Mouse (Mus musculus) CD4-positive naive resting alpha-beta T cell, adult 57 days (primary cell): ENCODE measurements around the gene Tmem150c. TPM values are rescaled to one million over a fixed set of nuclear protein-coding genes. Genes with fewer than 3 reads are reported as not detected.

Experiments
- total RNA-seq: library from RNA; stranded (reverse); gene quantifications from one replicate; pipeline ENCODE4 v1.2.4, GENCODE M21; 2023

The Tmem150c gene
- not detected for total RNA-seq

DNA sequence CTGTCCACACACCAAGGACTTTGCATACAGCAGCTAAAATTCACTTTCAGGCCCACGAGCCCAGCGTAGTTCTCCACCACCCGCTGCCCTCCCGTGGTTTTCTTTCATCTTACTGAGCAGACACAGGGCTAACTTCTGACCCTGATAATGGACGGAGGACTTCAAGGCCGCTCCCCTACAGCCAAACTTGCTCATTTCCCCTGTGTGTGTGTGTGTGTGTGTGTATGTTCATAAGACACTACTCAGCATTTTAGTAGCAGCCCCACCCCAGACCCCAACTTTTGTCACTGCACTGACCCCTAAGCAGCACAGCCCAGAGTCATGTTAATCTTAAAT lies at the start of gene Tmem150c:
TSS of gene Tmem150c (minus strand) at position 171 of the 336 bp plus-strand sequence.

DNA sequence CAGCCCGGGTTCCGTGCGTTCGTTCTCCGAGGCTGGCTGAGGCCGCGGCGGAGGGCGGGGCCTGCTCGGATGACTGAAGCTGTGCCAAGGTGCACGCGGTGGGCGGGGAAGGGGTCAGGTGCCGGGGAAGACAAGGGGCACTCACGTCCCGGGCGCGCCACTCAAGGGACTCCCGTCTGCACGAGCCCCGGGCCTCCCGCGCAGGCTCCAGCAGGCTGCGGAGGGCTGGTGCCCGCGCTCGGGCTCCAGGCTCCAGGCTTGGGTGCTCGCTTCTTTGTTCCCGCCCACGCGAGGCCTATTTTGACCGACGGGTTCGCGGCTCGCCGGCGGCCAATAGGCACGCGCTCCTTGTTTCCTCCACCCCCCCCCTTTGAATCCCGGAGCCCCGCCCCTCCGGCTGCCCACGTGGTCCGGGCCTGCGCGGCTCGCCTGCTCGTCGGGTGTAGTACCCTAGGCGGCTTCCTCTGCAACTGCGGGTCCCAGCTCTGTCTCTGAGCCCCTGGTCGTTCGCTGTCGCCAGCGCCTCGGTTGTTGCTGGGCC lies 119.9 kb downstream of the Tmem150c start, which contains the start of the genes Hnrnpdl and Enoph1:
TSS of gene Hnrnpdl (minus strand) at position 63 of the 541 bp plus-strand sequence.
TSS of gene Enoph1 (plus strand) at position 384 of the 541 bp plus-strand sequence.

Other genes with a start within 250 kb of the Tmem150c start
- gene Hnrnpd, start 180.9 kb downstream of the Tmem150c start, total RNA-seq = 278 TPM
- gene 4930524J08Rik, start 180.7 kb downstream of the Tmem150c start, total RNA-seq = 1.1 TPM
- 371 TPM for gene Hnrnpdl, start 120.1 kb downstream of the Tmem150c start, total RNA-seq
- gene Enoph1, start 119.8 kb downstream of the Tmem150c start, total RNA-seq = 28.4 TPM